Comparison of ENCODE assay signal across 8 mouse cellular contexts in genomic region chr8:70804481-70805206, GRCm38 (mm10). TPM values are rescaled to one million over a fixed set of nuclear protein-coding genes. Genes with fewer than 3 reads are reported as not detected.
DNase-seq lines count a peak whose midpoint lies in the region; ATAC-seq lines count a peak whose summit lies in the region.

Gene Mast3 (minus strand): TSS chr8:70805054.

- peak within 1 kb of the TSS; percentile 81 for H3K4me2 ChIP-seq in forebrain, embryonic 16.5 days (ENCODE audit: low read length)

- WGBS in forebrain, embryonic 16.5 days = under 1% methylated on average over 45 of the region's 45 CpGs

- peaks cover 23% of the 10 kb centered on the region for H3K4me1 ChIP-seq in forebrain, embryonic 16.5 days (replicated peaks; ENCODE audit: control insufficient read depth, insufficient read depth, low read length)

- H3K9me3 ChIP-seq in forebrain, embryonic 16.5 days (ENCODE audit: control insufficient read depth, low read length) = no peaks in the 10 kb centered on the region

- peak within 1 kb of the TSS; percentile 58 for H3K4me3 ChIP-seq in forebrain, embryonic 16.5 days (replicated peaks; ENCODE audit: low read length)

- no peak within 1 kb of the TSS for H3K27ac ChIP-seq in forebrain, embryonic 16.5 days (ENCODE audit: low read length)

- peak within 1 kb of the TSS; percentile 59 for H3K9ac ChIP-seq in forebrain, embryonic 16.5 days (replicated peaks; ENCODE audit: low read depth, low read length)

- H3K27me3 ChIP-seq in forebrain, embryonic 16.5 days (replicated peaks; ENCODE audit: control insufficient read depth, insufficient read depth, low read length) = peaks cover 16% of the 10 kb centered on the region

- H3K36me3 ChIP-seq in forebrain, embryonic 16.5 days (ENCODE audit: control insufficient read depth, insufficient read depth) = no peaks in the 10 kb centered on the region

- DNase-seq in ES-CJ7 (ENCODE audit: low read depth, low spot score) = peak; percentile 82
- peak; percentile 91 for DNase-seq in brain, adult 2 months (ENCODE audit: low read depth, low spot score)
- peak; percentile 89 for DNase-seq in heart, postnatal 4 days
- DNase-seq in layer of hippocampus, adult 9-11 months = peak; percentile 88
- DNase-seq in lung, postnatal 14 days = peak; percentile 92
- peak; percentile 55 for DNase-seq in retina, adult 2 months (ENCODE audit: low read depth, low spot score)
- DNase-seq in thymus, postnatal 36 days = peak; percentile 84 to 87

- peak; percentile 90 for ATAC-seq in forebrain, embryonic 16.5 days

RNA-seq across cellular contexts. Expression of gene Mast3, which starts in this region (rescaled TPM):
- 22.5 and 30.8 TPM in 2 replicates for polyA plus RNA-seq in forebrain, embryonic 16.5 days (2015; fragmentation: Nextera tagmentation; extraction: Ambion mirVana)
- total RNA-seq in heart, postnatal 4 days (2021) = 1 to 10 TPM; 8.4 to 8.9 TPM
